Mouse (Mus musculus) stomach, embryonic 16.5 days (tissue): ENCODE data around the gene Pex7. TPM values are rescaled to one million over a fixed set of nuclear protein-coding genes. Genes with fewer than 3 reads are reported as not detected.

ENCODE experiments used
- ATAC-seq: fragments of 200-750 bp; cut with Nextera tagmentation; 2 replicates; pipeline ENCODE4 v1.8.0; 2017; ENCODE audit warnings: moderate number of reproducible peaks, moderate TSS enrichment; ENCODE audit not compliant: insufficient read depth, low FRiP score
- H3K27ac ChIP-seq: fragments of 300-500 bp; sonication (generic); 2 replicates; pipeline ENCODE4 v1.5.1; 2014; ENCODE audit warnings: low read length
- H3K27me3 ChIP-seq: fragments of 300-500 bp; sonication (generic); 2 replicates; pipeline ENCODE4 v1.6.1; 2014; ENCODE audit warnings: low read length, control low read depth, mixed read lengths; ENCODE audit not compliant: control insufficient read depth, insufficient read depth
- H3K36me3 ChIP-seq: fragments of 300-500 bp; sonication (generic); 2 replicates; pipeline ENCODE4 v1.6.1; 2014; ENCODE audit warnings: low read length; ENCODE audit not compliant: control insufficient read depth, insufficient read depth
- H3K4me1 ChIP-seq: fragments of 300-500 bp; sonication (generic); 2 replicates; pipeline ENCODE4 v1.6.1; 2014; ENCODE audit warnings: low read length, control low read depth, mixed read lengths; ENCODE audit not compliant: control insufficient read depth, insufficient read depth
- H3K4me2 ChIP-seq: fragments of 300-500 bp; sonication (generic); 2 replicates; pipeline ENCODE4 v1.6.1; 2014; ENCODE audit warnings: low read depth, low read length, mixed read lengths
- H3K4me3 ChIP-seq: fragments of 300-500 bp; sonication (generic); replicated peaks from 2 replicates; pipeline ENCODE4 v1.5.1; 2014; ENCODE audit warnings: mild to moderate bottlenecking, low read length
- H3K9ac ChIP-seq: fragments of 300-500 bp; sonication (generic); 2 replicates; pipeline ENCODE4 v1.6.1; 2014; ENCODE audit warnings: low read length
- H3K9me3 ChIP-seq: fragments of 300-500 bp; sonication (generic); replicated peaks from 2 replicates; pipeline ENCODE4 v1.6.1; 2016; ENCODE audit warnings: low read length, control low read depth; ENCODE audit not compliant: control insufficient read depth
- WGBS: fragments of 180-500 bp; shearing (Covaris S2); extraction: QIAGEN DNeasy Blood & Tissue Kit; methylation state at CpG from one replicate; pipeline ENCODE4 v1.1.7; 2014; 5-methylcytosine and 5-hydroxymethylcytosine counted together
- polyA plus RNA-seq: library from polyadenylated mRNA; unstranded; fragments of >200 nt; fragmentation: Nextera tagmentation; extraction: Ambion mirVana; gene quantifications from 2 replicates; pipeline ENCODE4 v1.2.1, GENCODE M21; 2015

The Pex7 gene
- polyA plus RNA-seq, 1 experiment from 2014 or later: 41.3 TPM

- Histone ChIP-seq H3K27me3 (no peaks in the 10 kb centered on the region), H3K4me1 (no peaks in the 10 kb centered on the region), H3K36me3 (no peaks in the 10 kb centered on the region), H3K9ac (no peak overlapping the region), H3K4me3 (no peak overlapping the region), H3K9me3 (no peaks in the 10 kb centered on the region), H3K27ac (no peak overlapping the region), H3K4me2 (no peak overlapping the region)
- ATAC-seq: no peak
- 70% methylated on average over 2 of the region's 2 CpGs for WGBS
Observed at GRCm38 (mm10) chr10:19924256-19924655, 16.8 kb upstream of the Pex7 start.

- H3K9ac ChIP-seq: no peak overlapping the region
- H3K27ac ChIP-seq: no peak overlapping the region
- H3K27me3 ChIP-seq: no peaks in the 10 kb centered on the region
- no peaks in the 10 kb centered on the region for H3K9me3 ChIP-seq
- WGBS: 55% methylated on average over 4 of the region's 4 CpGs
- no peak overlapping the region for H3K4me3 ChIP-seq
- no peak overlapping the region for H3K4me2 ChIP-seq
- H3K4me1 ChIP-seq: no peaks in the 10 kb centered on the region
- H3K36me3 ChIP-seq: no peaks in the 10 kb centered on the region
- no peak for ATAC-seq
Observed at GRCm38 (mm10) chr10:19922410-19922809, 14.9 kb upstream of the Pex7 start.

GRCm38 (mm10) chr10:19915301-19915700 lies 7.8 kb upstream of the Pex7 start:
- Histone ChIP-seq H3K4me2 (no peak overlapping the region), H3K27me3 (no peaks in the 10 kb centered on the region), H3K4me1 (no peaks in the 10 kb centered on the region), H3K27ac (no peak overlapping the region), H3K36me3 (no peaks in the 10 kb centered on the region), H3K9ac (no peak overlapping the region), H3K4me3 (no peak overlapping the region), H3K9me3 (no peaks in the 10 kb centered on the region)
- 45% methylated on average over 1 of the region's 1 CpGs for WGBS
- peak; percentile 85 for ATAC-seq

GRCm38 (mm10) chr10:19913806-19914205 lies 6.3 kb upstream of the Pex7 start:
- no peaks in the 10 kb centered on the region for H3K36me3 ChIP-seq
- no peak overlapping the region for H3K9ac ChIP-seq
- H3K27ac ChIP-seq: no peak overlapping the region
- H3K4me3 ChIP-seq: no peak overlapping the region
- 75% methylated on average over 4 of the region's 4 CpGs for WGBS
- no peaks in the 10 kb centered on the region for H3K4me1 ChIP-seq
- H3K27me3 ChIP-seq: no peaks in the 10 kb centered on the region
- H3K4me2 ChIP-seq: no peak overlapping the region
- no peaks in the 10 kb centered on the region for H3K9me3 ChIP-seq
- ATAC-seq: no peak

- no peak overlapping the region for H3K9ac ChIP-seq
- H3K4me3 ChIP-seq: no peak overlapping the region
- no peak overlapping the region for H3K4me2 ChIP-seq
- ATAC-seq: no peak
- 34% methylated on average over 1 of the region's 1 CpGs for WGBS
- no peaks in the 10 kb centered on the region for H3K36me3 ChIP-seq
- no peaks in the 10 kb centered on the region for H3K27me3 ChIP-seq
- no peaks in the 10 kb centered on the region for H3K9me3 ChIP-seq
- no peak overlapping the region for H3K27ac ChIP-seq
- H3K4me1 ChIP-seq: no peaks in the 10 kb centered on the region
Observed at GRCm38 (mm10) chr10:19911583-19911982, 4.1 kb upstream of the Pex7 start.

- no peak overlapping the region for H3K4me2 ChIP-seq
- H3K4me1 ChIP-seq: no peaks in the 10 kb centered on the region
- 73% methylated on average over 2 of the region's 2 CpGs for WGBS
- H3K4me3 ChIP-seq: no peak overlapping the region
- no peak overlapping the region for H3K27ac ChIP-seq
- no peak overlapping the region for H3K9ac ChIP-seq
- no peak for ATAC-seq
- H3K9me3 ChIP-seq: no peaks in the 10 kb centered on the region
- no peaks in the 10 kb centered on the region for H3K27me3 ChIP-seq
- H3K36me3 ChIP-seq: no peaks in the 10 kb centered on the region
Observed at GRCm38 (mm10) chr10:19910516-19910915, 3.0 kb upstream of the Pex7 start.

- peak; percentile 66; the same call in 1 of the 2 replicates for ATAC-seq
- peak overlapping the region; percentile 60; the same call in 1 of the 2 replicates for H3K4me3 ChIP-seq
- no peaks in the 10 kb centered on the region for H3K4me1 ChIP-seq
Observed at GRCm38 (mm10) chr10:19908076-19908475, 587 bp upstream of the Pex7 start.

GRCm38 (mm10) chr10:19904077-19904820 lies 3.2 kb downstream of the Pex7 start:
- 79% methylated on average over 13 of the region's 13 CpGs for WGBS
- Histone ChIP-seq H3K9ac (no peak overlapping the region), H3K27me3 (no peaks in the 10 kb centered on the region), H3K36me3 (no peaks in the 10 kb centered on the region), H3K9me3 (no peaks in the 10 kb centered on the region), H3K4me2 (no peak overlapping the region), H3K27ac (no peak overlapping the region), H3K4me3 (no peak overlapping the region), H3K4me1 (no peaks in the 10 kb centered on the region)
- no peak for ATAC-seq

More at GRCm38 (mm10) chr10:19908076-19908475, 587 bp upstream of the Pex7 start:
- H3K4me2 ChIP-seq: peak overlapping the region; percentile 37
- no peaks in the 10 kb centered on the region for H3K9me3 ChIP-seq
- peak overlapping the region; percentile 96 for H3K27ac ChIP-seq
- no peak overlapping the region for H3K9ac ChIP-seq
- no peaks in the 10 kb centered on the region for H3K36me3 ChIP-seq
- no peaks in the 10 kb centered on the region for H3K27me3 ChIP-seq
- WGBS: 64% methylated on average over 2 of the region's 2 CpGs

GRCm38 (mm10) chr10:19901992-19902391 lies 5.5 kb downstream of the Pex7 start:
- ATAC-seq: no peak
- Histone ChIP-seq H3K9ac (no peak overlapping the region), H3K4me2 (no peak overlapping the region), H3K4me1 (no peaks in the 10 kb centered on the region), H3K9me3 (no peaks in the 10 kb centered on the region), H3K27ac (no peak overlapping the region), H3K36me3 (no peaks in the 10 kb centered on the region), H3K4me3 (no peak overlapping the region), H3K27me3 (no peaks in the 10 kb centered on the region)
- WGBS: 84% methylated on average over 7 of the region's 7 CpGs
